Mouse (Mus musculus) intestine, embryonic 15.5 days (tissue): ENCODE data around the gene Thsd4. TPM values are rescaled to one million over a fixed set of nuclear protein-coding genes. Genes with fewer than 3 reads are reported as not detected.

Experiments
- ATAC-seq: fragments of 200-750 bp; cut with Nextera tagmentation; 2 replicates; pipeline ENCODE4 v1.8.0; 2017; ENCODE audit warnings: moderate TSS enrichment, moderate library complexity
- H3K27ac ChIP-seq: fragments of 300-500 bp; sonication (generic); 2 replicates; pipeline ENCODE4 v1.5.1; 2015; ENCODE audit warnings: mild to moderate bottlenecking, inconsistent platforms
- H3K27me3 ChIP-seq: fragments of 300-500 bp; sonication (generic); replicated peaks from 2 replicates; pipeline ENCODE4 v1.6.1; 2015; ENCODE audit warnings: inconsistent platforms
- H3K36me3 ChIP-seq: fragments of 300-500 bp; sonication (generic); 2 replicates; pipeline ENCODE4 v1.6.1; 2015; ENCODE audit warnings: inconsistent platforms
- H3K4me1 ChIP-seq: fragments of 300-500 bp; sonication (generic); replicated peaks from 2 replicates; pipeline ENCODE4 v1.6.1; 2015; ENCODE audit warnings: inconsistent platforms
- H3K4me2 ChIP-seq: fragments of 300-500 bp; sonication (generic); replicated peaks from 2 replicates; pipeline ENCODE4 v1.6.1; 2015; ENCODE audit warnings: mild to moderate bottlenecking, inconsistent platforms
- H3K4me3 ChIP-seq: fragments of 300-500 bp; sonication (generic); replicated peaks from 2 replicates; pipeline ENCODE4 v1.5.1; 2015; ENCODE audit warnings: inconsistent platforms
- H3K9ac ChIP-seq: fragments of 300-500 bp; sonication (generic); 2 replicates; pipeline ENCODE4 v1.6.1; 2015; ENCODE audit warnings: inconsistent platforms
- H3K9me3 ChIP-seq: fragments of 300-500 bp; sonication (generic); 2 replicates; pipeline ENCODE4 v1.6.1; 2016; ENCODE audit warnings: inconsistent platforms
- WGBS: fragments of 180-500 bp; shearing (Covaris S2); methylation state at CpG from one replicate; pipeline ENCODE4 v1.1.7; 2015; 5-methylcytosine and 5-hydroxymethylcytosine counted together
- polyA plus RNA-seq: library from polyadenylated mRNA; unstranded; fragments of >200 nt; fragmentation: Nextera tagmentation; extraction: Ambion mirVana; gene quantifications from 2 replicates; pipeline ENCODE4 v1.2.1, GENCODE M21; 2015

Thsd4 gene
- polyA plus RNA-seq, 1 experiment from 2014 or later: 23.2 TPM

DNA sequence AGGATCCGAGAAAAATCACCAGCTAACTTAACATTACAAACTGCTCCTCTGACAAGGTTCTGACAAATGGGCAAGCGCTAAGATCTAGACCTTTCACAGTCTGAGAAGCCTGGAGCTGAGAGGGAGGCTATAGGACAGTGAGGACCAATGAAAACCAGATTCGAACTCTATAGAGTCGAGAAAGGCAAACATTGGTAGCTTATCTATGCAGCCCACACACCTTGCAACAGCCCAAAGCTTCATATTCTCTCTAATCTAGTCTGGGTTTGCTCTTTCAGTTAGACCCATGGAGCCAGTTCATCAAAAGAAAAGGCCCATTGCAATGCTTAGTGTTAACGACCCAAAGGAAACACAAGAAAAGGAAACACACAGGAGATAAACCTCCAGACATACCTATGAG is 252.0 kb downstream of the Thsd4 start:
- no peak for ATAC-seq
- H3K27me3 ChIP-seq: no peaks in the 10 kb centered on the region
- H3K9me3 ChIP-seq: no peaks in the 10 kb centered on the region
- WGBS: 83% methylated on average over 5 of the region's 5 CpGs
- H3K4me3 ChIP-seq: no peak overlapping the region
- no peak overlapping the region for H3K27ac ChIP-seq
- H3K36me3 ChIP-seq: no peaks in the 10 kb centered on the region
- H3K4me1 ChIP-seq: no peaks in the 10 kb centered on the region
- no peak overlapping the region for H3K9ac ChIP-seq
- no peak overlapping the region for H3K4me2 ChIP-seq

DNA sequence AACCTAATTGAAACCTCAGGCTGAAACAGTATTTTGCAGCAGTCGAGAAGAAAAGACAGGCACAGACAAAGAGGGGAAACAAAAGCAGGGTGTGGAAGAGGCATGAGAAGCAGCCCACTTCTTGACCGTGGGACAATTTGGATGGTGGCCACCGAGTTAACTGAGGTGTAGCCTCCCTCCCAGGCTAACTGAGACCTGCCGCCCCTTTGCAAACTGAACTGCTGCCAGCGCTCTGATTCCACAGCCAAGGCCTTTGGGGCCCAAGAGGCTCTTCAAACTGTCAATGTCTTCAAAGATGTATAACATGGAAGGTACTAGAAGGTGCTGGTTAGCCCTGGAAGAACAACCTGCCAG is 254.6 kb downstream of the Thsd4 start:
- 85% methylated on average over 5 of the region's 5 CpGs for WGBS
- Histone ChIP-seq H3K4me1 (no peaks in the 10 kb centered on the region; the same call in 1 of the 2 replicates), H3K4me2 (no peak overlapping the region), H3K27ac (no peak overlapping the region), H3K4me3 (no peak overlapping the region), H3K9ac (no peak overlapping the region), H3K27me3 (no peaks in the 10 kb centered on the region), H3K36me3 (no peaks in the 10 kb centered on the region), H3K9me3 (no peaks in the 10 kb centered on the region)
- ATAC-seq: no peak

DNA sequence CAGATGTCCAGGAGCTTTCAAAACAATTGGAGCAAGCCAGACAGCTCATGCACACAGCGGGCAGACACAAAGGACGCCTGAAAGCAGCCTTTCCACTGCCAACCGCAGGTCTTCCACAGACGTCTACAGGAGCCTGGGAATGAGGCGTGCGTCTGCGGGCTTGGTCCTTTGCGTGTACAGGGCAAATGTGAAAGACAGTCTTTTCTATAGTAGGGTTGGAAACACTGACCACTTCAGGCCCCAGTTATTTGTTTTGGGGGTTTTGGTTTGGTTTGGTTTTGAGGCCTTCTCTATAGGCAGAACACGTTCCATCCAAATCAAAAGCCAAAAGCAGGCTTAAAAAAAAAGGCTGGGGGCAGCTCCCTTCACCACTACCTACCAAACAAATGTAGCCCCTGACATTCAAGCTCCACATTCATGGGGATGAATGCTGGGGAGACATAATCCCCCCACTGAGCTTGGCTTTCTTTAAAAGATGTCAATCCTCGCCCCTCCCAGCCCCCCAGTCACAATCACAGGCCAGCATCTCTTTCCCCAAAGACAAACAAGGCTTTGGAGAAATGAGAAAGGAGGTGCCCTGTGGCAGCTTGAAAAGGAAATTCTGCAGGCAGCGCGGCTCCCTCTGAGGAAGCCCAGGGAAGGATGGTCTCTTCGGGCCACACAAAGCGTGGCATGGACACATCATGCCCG is 255.1 kb downstream of the Thsd4 start:
- no peak overlapping the region for H3K4me3 ChIP-seq
- 87% methylated on average over 15 of the region's 15 CpGs for WGBS
- no peak for ATAC-seq
- no peaks in the 10 kb centered on the region for H3K9me3 ChIP-seq
- H3K27me3 ChIP-seq: no peaks in the 10 kb centered on the region
- H3K36me3 ChIP-seq: no peaks in the 10 kb centered on the region
- H3K4me1 ChIP-seq: no peaks in the 10 kb centered on the region; the same call in 1 of the 2 replicates
- H3K27ac ChIP-seq: no peak overlapping the region
- H3K4me2 ChIP-seq: no peak overlapping the region
- H3K9ac ChIP-seq: no peak overlapping the region

DNA sequence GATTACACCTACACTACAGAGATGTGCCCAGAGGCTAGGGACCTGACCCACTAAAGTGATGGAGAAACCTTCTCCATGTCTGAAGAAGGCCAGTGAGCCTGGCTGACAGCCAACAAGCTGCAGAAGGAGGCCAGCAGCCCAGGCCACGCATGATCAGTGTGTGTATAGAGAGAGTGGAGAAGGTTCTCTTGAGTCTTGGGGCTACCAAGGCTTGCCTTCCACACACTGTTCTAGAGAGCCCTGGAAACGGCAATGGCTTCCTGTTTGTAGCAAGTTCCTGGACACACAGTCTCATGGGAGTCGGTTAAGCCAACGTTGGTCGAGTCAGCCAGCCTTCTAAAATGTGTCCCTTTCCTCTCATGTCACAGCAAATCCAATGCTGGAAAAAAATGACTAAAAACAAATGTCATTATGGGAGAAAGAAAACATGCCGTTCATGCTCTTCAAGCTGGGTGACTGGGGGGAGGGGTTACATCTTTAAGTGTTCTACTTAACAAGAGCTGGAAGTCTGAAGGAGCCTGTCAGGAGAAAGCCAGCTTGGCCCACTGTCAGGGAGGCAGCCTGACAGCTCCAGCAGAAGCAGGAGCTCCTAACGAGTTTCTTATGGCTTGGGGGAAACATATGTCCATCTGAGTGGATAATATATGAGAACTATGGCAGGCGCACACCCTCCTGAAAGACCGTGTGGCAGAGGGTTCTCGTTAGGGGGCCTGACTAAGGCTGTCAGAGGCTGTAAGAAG is 257.1 kb downstream of the Thsd4 start:
- 55% methylated on average over 10 of the region's 10 CpGs for WGBS

DNA sequence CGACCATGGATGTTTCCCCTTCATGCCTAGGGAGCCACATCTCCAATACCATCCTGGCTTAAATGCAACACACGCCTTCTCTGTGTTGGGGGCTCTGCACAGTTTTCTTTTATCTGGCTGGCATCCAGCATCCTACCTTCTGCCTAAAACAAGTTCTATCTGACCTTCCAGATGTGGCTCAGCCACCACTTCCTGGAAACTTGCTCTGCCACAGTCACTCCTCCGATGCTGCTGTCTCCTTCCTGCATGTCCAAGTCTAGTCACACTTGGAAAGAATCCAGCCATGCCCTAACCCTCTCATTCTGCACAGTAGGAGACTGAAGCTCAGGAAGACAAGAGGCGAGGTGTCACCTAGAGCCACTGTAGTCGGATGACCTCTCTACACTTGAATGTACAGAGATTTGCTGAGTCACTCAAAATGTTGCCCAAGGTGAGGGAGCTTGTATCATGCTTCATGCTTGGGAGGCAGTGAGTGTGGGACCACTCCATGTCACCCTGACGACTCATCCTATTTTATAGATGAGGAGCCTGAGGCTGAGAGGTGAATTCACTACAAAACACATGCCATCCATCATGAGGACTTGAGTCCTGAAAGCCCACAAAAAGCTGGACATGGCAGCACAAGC is 259.2 kb downstream of the Thsd4 start:
- H3K4me2 ChIP-seq: no peak overlapping the region
- H3K9ac ChIP-seq: no peak overlapping the region
- ATAC-seq: no peak
- WGBS: 76% methylated on average over 6 of the region's 6 CpGs
- no peaks in the 10 kb centered on the region; the same call in 1 of the 2 replicates for H3K4me1 ChIP-seq
- H3K27ac ChIP-seq: no peak overlapping the region
- H3K4me3 ChIP-seq: no peak overlapping the region
- no peaks in the 10 kb centered on the region for H3K36me3 ChIP-seq
- H3K27me3 ChIP-seq: no peaks in the 10 kb centered on the region
- H3K9me3 ChIP-seq: no peaks in the 10 kb centered on the region

More for the DNA sequence above, 257.1 kb downstream of the Thsd4 start:
- no peak for ATAC-seq
- no peak overlapping the region for H3K9ac ChIP-seq
- H3K27me3 ChIP-seq: no peaks in the 10 kb centered on the region
- no peak overlapping the region for H3K4me2 ChIP-seq
- no peak overlapping the region for H3K4me3 ChIP-seq
- H3K9me3 ChIP-seq: no peaks in the 10 kb centered on the region
- H3K4me1 ChIP-seq: no peaks in the 10 kb centered on the region; the same call in 1 of the 2 replicates
- H3K36me3 ChIP-seq: no peaks in the 10 kb centered on the region
- 0 out of 2 replicates have a peak overlapping the region, but pooled peaks have one; percentile 23 for H3K27ac ChIP-seq

DNA sequence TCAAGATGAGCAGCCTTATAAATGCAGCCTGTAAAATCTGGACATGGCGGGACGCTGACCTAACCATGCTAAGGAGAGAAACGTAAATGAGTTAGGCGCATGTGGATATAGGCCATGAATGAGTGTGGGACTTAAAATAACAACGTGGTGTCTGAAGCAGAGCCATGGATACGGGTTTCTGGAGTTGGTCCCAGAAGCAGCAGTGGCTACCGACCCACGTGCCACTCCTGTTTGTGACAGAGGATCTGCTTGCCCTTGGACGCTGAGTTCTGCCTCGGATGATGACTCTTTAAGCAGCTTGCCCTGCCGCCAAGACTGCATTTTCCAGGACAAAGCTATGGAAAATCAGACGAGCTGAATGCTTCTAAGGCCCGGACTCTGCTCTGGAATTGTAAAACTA is 262.2 kb downstream of the Thsd4 start:
- no peak overlapping the region for H3K4me3 ChIP-seq
- H3K4me1 ChIP-seq: no peaks in the 10 kb centered on the region; the same call in 1 of the 2 replicates
- H3K9ac ChIP-seq: no peak overlapping the region
- no peak overlapping the region for H3K27ac ChIP-seq
- no peaks in the 10 kb centered on the region for H3K27me3 ChIP-seq
- no peaks in the 10 kb centered on the region for H3K36me3 ChIP-seq
- H3K4me2 ChIP-seq: no peak overlapping the region
- 85% methylated on average over 13 of the region's 13 CpGs for WGBS
- ATAC-seq: no peak
- no peaks in the 10 kb centered on the region for H3K9me3 ChIP-seq

DNA sequence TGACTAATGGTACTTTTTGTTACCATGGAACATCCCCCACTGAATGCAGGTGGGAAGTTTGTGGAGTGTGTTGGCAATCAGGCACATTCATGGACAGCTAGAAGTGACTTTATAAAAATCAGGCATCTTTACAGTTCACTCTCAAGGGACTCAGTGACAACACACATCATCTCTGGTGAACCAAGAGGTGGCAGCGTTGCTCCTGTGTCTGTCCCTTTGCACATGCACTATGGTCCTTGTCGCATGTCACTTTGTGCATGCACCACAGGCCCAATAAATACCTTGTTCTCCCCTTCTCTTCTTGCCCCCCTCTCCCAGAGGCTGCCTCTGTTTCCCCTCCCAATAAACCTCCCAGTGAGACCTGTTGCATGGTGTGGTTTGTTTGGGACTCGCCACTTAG is 270.1 kb downstream of the Thsd4 start:
- no peak overlapping the region for H3K27ac ChIP-seq
- WGBS: 74% methylated on average over 3 of the region's 3 CpGs

DNA sequence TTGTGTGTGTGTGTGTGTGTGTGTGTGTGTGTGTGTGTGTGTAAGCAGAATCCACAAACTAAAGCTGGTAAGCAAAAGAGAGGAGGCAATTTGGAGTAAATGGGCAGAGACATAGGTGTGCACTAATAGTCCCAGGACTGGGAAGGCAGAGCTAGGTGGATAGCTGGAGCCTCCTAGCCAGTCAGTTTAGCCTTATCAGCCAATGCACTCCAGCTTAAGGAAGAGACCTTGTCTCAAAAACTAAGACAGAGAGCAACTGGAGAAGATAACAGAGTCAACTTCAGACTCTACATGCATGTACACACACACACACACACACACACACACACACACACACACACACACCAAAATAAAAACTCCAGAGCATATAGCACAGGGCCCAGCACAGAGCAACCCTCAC is 271.4 kb downstream of the Thsd4 start:
- H3K36me3 ChIP-seq: no peaks in the 10 kb centered on the region
- no peak overlapping the region for H3K4me3 ChIP-seq
- no peak overlapping the region for H3K9ac ChIP-seq
- no peak for ATAC-seq
- no peaks in the 10 kb centered on the region for H3K9me3 ChIP-seq
- no peaks in the 10 kb centered on the region for H3K4me1 ChIP-seq
- no peak overlapping the region for H3K27ac ChIP-seq
- no peak overlapping the region for H3K4me2 ChIP-seq
- H3K27me3 ChIP-seq: no peaks in the 10 kb centered on the region

More for the DNA sequence above, 270.1 kb downstream of the Thsd4 start:
- Histone ChIP-seq H3K9ac (no peak overlapping the region), H3K9me3 (no peaks in the 10 kb centered on the region), H3K4me2 (no peak overlapping the region), H3K27me3 (no peaks in the 10 kb centered on the region), H3K4me3 (no peak overlapping the region), H3K4me1 (no peaks in the 10 kb centered on the region), H3K36me3 (no peaks in the 10 kb centered on the region)
- ATAC-seq: no peak

DNA sequence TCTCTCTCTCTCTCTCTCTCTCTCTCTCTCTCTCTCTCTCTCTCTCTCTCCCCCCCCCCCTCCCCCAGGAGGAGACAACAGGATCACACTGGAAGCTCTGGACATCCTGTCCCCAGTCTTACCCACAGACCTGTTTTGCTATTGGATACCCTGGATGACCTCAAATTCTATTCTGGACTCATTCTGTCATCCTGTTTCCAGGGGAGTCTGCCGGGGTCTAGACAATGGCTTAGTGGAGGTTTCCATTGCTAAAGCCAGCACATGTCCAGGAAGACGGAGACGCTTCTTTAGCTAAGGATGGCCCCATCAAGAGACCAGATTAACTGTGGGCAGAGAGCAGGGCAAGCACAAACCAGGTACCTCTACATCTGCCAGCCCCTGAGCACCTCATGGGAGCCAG is 273.8 kb downstream of the Thsd4 start:
- Histone ChIP-seq H3K27ac (no peak overlapping the region), H3K9me3 (no peaks in the 10 kb centered on the region), H3K4me1 (no peaks in the 10 kb centered on the region), H3K27me3 (no peaks in the 10 kb centered on the region), H3K9ac (no peak overlapping the region), H3K4me2 (no peak overlapping the region), H3K4me3 (no peak overlapping the region), H3K36me3 (no peaks in the 10 kb centered on the region)
- no peak for ATAC-seq
- 89% methylated on average over 3 of the region's 3 CpGs for WGBS

DNA sequence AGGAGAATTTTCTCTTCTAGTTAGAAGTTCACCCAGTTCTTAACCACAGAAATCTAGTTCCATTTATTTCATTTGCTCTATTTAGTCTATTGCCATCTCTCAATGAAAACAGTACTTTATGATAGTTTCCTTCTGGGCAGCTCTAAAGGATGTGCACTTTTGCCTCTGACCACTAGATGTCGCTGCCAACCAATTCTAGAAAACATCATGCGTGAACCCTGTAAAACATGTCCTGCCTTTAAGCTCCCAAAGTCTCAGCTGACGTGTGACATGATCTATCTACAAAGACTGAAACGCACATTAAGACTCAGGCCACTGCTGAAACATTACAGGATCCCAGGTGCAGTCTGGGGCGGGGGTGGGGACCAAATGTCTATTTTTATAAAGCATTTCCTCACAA is 276.9 kb downstream of the Thsd4 start:
- H3K9me3 ChIP-seq: no peaks in the 10 kb centered on the region
- ATAC-seq: peak; percentile 78; the same call in 1 of the 2 replicates
- H3K4me2 ChIP-seq: no peak overlapping the region
- no peak overlapping the region for H3K9ac ChIP-seq
- H3K27ac ChIP-seq: no peak overlapping the region
- H3K4me1 ChIP-seq: no peaks in the 10 kb centered on the region
- no peaks in the 10 kb centered on the region for H3K27me3 ChIP-seq
- WGBS: 5% methylated on average over 5 of the region's 5 CpGs
- no peaks in the 10 kb centered on the region for H3K36me3 ChIP-seq
- no peak overlapping the region for H3K4me3 ChIP-seq

DNA sequence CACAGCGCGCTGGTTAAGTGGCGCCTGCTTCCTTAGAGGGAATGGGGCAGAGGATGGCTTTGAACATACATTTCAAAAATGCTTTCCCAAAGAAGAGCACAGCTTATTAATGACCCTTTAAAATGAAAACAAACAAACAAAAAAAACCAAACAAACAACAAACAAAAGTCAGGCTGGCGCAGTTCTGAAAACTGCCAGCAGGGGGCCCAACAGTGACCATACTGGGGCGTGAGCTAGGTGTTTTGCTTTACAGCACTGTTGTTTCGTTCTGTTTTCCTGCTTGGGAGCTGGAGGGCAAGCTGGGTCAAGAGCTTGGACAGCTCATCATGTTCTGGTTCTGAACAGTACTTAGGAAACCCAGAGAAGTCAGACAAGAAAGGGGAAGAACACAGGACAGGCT is 278.3 kb downstream of the Thsd4 start:
- no peak overlapping the region for H3K9ac ChIP-seq
- no peak overlapping the region for H3K27ac ChIP-seq
- no peak overlapping the region for H3K4me2 ChIP-seq
- no peaks in the 10 kb centered on the region for H3K36me3 ChIP-seq
- H3K4me1 ChIP-seq: no peaks in the 10 kb centered on the region
- H3K27me3 ChIP-seq: no peaks in the 10 kb centered on the region
- no peak for ATAC-seq
- 70% methylated on average over 6 of the region's 6 CpGs for WGBS
- no peak overlapping the region for H3K4me3 ChIP-seq
- no peaks in the 10 kb centered on the region for H3K9me3 ChIP-seq

DNA sequence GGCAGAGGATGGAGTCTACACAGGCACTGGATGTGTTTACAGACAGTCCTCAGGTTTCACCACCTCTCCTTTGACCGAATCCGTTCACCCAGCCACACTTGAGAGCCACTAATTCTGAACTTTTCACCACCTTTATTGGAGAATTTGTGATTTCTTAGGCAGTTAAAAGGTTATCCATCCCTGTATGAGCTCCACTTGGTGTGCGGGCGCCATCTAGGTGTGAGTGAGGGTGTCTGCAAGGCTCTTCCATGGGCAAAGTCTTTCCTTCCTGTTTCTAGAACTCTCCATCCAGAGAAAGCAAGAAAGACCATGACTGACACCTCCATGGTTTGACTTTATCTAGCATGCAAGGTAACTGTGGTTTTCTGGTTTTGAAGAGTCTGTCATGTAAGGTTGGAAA is 284.2 kb downstream of the Thsd4 start:
- no peaks in the 10 kb centered on the region for H3K27me3 ChIP-seq
- WGBS: 37% methylated on average over 4 of the region's 4 CpGs
- H3K4me1 ChIP-seq: no peaks in the 10 kb centered on the region; the same call in 1 of the 2 replicates
- no peak overlapping the region for H3K4me3 ChIP-seq
- H3K4me2 ChIP-seq: no peak overlapping the region
- no peak for ATAC-seq
- H3K9me3 ChIP-seq: no peaks in the 10 kb centered on the region
- H3K36me3 ChIP-seq: no peaks in the 10 kb centered on the region
- H3K9ac ChIP-seq: no peak overlapping the region
- H3K27ac ChIP-seq: no peak overlapping the region
